Mouse (Mus musculus): ENCODE data around the gene F5. TPM values are rescaled to one million over a fixed set of nuclear protein-coding genes. Genes with fewer than 3 reads are reported as not detected.

Gene F5
- 10.3 TPM for polyA plus RNA-seq (2014; fragmentation: Illumina TruSeq; extraction: RNeasy Lipid Tissue Mini Kit (QIAGEN cat#74804); ENCODE audit: low read depth, low replicate concordance)

GRCm38 (mm10) chr1:164151387-164152088 is at the start of gene F5:
Gene F5 (plus strand): TSS chr1:164151838.

GRCm38 (mm10) chr1:164114947-164115493 is 36.6 kb upstream of the F5 start, which contains the start of gene Selp:
Gene Selp (plus strand): TSS chr1:164115264.

GRCm38 (mm10) chr1:164248465-164249331 is 97.1 kb downstream of the F5 start, which contains the start of gene Slc19a2:
Gene Slc19a2 (plus strand): TSS chr1:164249046.

Other genes starting within 250 kb of the F5 start
- 30.5 TPM for gene Scyl3, start 222.7 kb upstream of the F5 start, polyA plus RNA-seq (2014; fragmentation: Illumina TruSeq; extraction: RNeasy Lipid Tissue Mini Kit (QIAGEN cat#74804); ENCODE audit: low read depth, low replicate concordance)
- 1.5 TPM for gene BC055324, start 157.0 kb upstream of the F5 start, polyA plus RNA-seq (2014; fragmentation: Illumina TruSeq; extraction: RNeasy Lipid Tissue Mini Kit (QIAGEN cat#74804); ENCODE audit: low read depth, low replicate concordance)
- gene Mettl18, start 156.9 kb upstream of the F5 start, polyA plus RNA-seq (2014; fragmentation: Illumina TruSeq; extraction: RNeasy Lipid Tissue Mini Kit (QIAGEN cat#74804); ENCODE audit: low read depth, low replicate concordance): 14.1 TPM
- 0.44 TPM for gene Sele, start 103.6 kb upstream of the F5 start, polyA plus RNA-seq (2014; fragmentation: Illumina TruSeq; extraction: RNeasy Lipid Tissue Mini Kit (QIAGEN cat#74804); ENCODE audit: low read depth, low replicate concordance)
- gene Sell, start 89.9 kb upstream of the F5 start, polyA plus RNA-seq (2014; fragmentation: Illumina TruSeq; extraction: RNeasy Lipid Tissue Mini Kit (QIAGEN cat#74804); ENCODE audit: low read depth, low replicate concordance): 0.81 TPM
- 0.32 TPM for gene Selp, start 36.6 kb upstream of the F5 start, polyA plus RNA-seq (2014; fragmentation: Illumina TruSeq; extraction: RNeasy Lipid Tissue Mini Kit (QIAGEN cat#74804); ENCODE audit: low read depth, low replicate concordance)
- 15.3 TPM for gene Slc19a2, start 97.2 kb downstream of the F5 start, polyA plus RNA-seq (2014; fragmentation: Illumina TruSeq; extraction: RNeasy Lipid Tissue Mini Kit (QIAGEN cat#74804); ENCODE audit: low read depth, low replicate concordance)
- 65.8 TPM for gene Ccdc181, start 123.7 kb downstream of the F5 start, polyA plus RNA-seq (2014; fragmentation: Illumina TruSeq; extraction: RNeasy Lipid Tissue Mini Kit (QIAGEN cat#74804); ENCODE audit: low read depth, low replicate concordance)
- 37.0 TPM for gene Nme7, start 152.3 kb downstream of the F5 start, polyA plus RNA-seq (2014; fragmentation: Illumina TruSeq; extraction: RNeasy Lipid Tissue Mini Kit (QIAGEN cat#74804); ENCODE audit: low read depth, low replicate concordance)
- gene Blzf1, start 155.7 kb downstream of the F5 start, polyA plus RNA-seq (2014; fragmentation: Illumina TruSeq; extraction: RNeasy Lipid Tissue Mini Kit (QIAGEN cat#74804); ENCODE audit: low read depth, low replicate concordance): 39.0 TPM

Measured in kidney, adult 10 weeks (tissue).